Mouse (Mus musculus): ENCODE results near the gene Tmem100. TPM values are rescaled to one million over a fixed set of nuclear protein-coding genes. Genes with fewer than 3 reads are reported as not detected.

Gene Tmem100
- polyA plus RNA-seq (2012; rRNA removed) (0.13 TPM in 2 replicates), polyA plus RNA-seq (2014; fragmentation: Nextera tagmentation; extraction: Ambion mirVana) (0.18 and 0.24 TPM in 2 replicates)

- DNase-seq (ENCODE audit: low read depth in 3 of 3, low spot score in 3 of 3) (no peak), ATAC-seq (ENCODE audit: insufficient read depth) (no peak)
- Histone ChIP-seq H3K4me1 (replicated peaks; ENCODE audit: control insufficient read depth in 2 of 2, insufficient read depth in 2 of 2, low read length in 1 of 2) (peaks cover 0 to 5% of the 10 kb centered on the region in 2 experiments; a peak in 1 of 4 replicates), H3K4me2 (ENCODE audit: low read depth) (peak within 1 kb of the TSS; percentile 22), H3K27ac (no peak within 1 kb of the TSS), H3K4me3 (ENCODE audit: insufficient read depth in 1 of 2, low read depth in 2 of 2, low read length in 2 of 2) (0 out of 4 replicates have a peak within 1 kb of the TSS, but pooled peaks of 1 of the 2 experiments have one; percentile 8), H3K9me3 (ENCODE audit: control insufficient read depth, low read length) (no peaks in the 10 kb centered on the region), H3K27me3 (ENCODE audit: control insufficient read depth, insufficient read depth, low read length) (no peaks in the 10 kb centered on the region; the same call in none of the 2 replicates), H3K9ac (replicated peaks) (no peak within 1 kb of the TSS), H3K36me3 (replicated peaks; ENCODE audit: control insufficient read depth, insufficient read depth, low read depth) (no peaks in the 10 kb centered on the region)
- 22% methylated on average over 13 of the region's 13 CpGs for WGBS (ENCODE audit: insufficient replicate concordance)
- TF ChIP-seq CTCF (IDR thresholded peaks at IDR 0.05; ENCODE audit: low read depth) (no peak), EP300 (IDR thresholded peaks at IDR 0.05; ENCODE audit: low read depth) (no peak)
Observed at GRCm38 (mm10) chr11:90029841-90030398, at the start of gene Tmem100. Gene Tmem100 (plus strand): TSS chr11:90030348.

- WGBS (ENCODE audit: insufficient replicate concordance), result 53% methylated on average over 2 of the region's 2 CpGs
- ATAC-seq (ENCODE audit: insufficient read depth), result no peak
- no peak overlapping the region for H3K4me2 ChIP-seq (ENCODE audit: low read depth)
Observed at GRCm38 (mm10) chr11:89982918-89983317, 47.2 kb upstream of the Tmem100 start.

GRCm38 (mm10) chr11:89984436-89984835, 45.7 kb upstream of the Tmem100 start:
- Histone ChIP-seq H3K4me3 (ENCODE audit: insufficient read depth in 1 of 2, low read depth in 2 of 2, low read length in 2 of 2) (no peak overlapping the region), H3K4me1 (replicated peaks; ENCODE audit: control insufficient read depth in 2 of 2, insufficient read depth in 2 of 2, low read length in 1 of 2) (peaks cover 0 to 5% of the 10 kb centered on the region in 2 experiments; a peak in 1 of 4 replicates), H3K4me2 (ENCODE audit: low read depth) (no peak overlapping the region), H3K9me3 (ENCODE audit: control insufficient read depth, low read length) (no peaks in the 10 kb centered on the region), H3K36me3 (replicated peaks; ENCODE audit: control insufficient read depth, insufficient read depth, low read depth) (no peaks in the 10 kb centered on the region), H3K27me3 (ENCODE audit: control insufficient read depth, insufficient read depth, low read length) (no peaks in the 10 kb centered on the region), H3K27ac (no peak overlapping the region), H3K9ac (replicated peaks) (no peak overlapping the region)
- WGBS (ENCODE audit: insufficient replicate concordance), result 74% methylated on average over 5 of the region's 5 CpGs
- TF ChIP-seq EP300 (IDR thresholded peaks at IDR 0.05; ENCODE audit: low read depth) (no peak), CTCF (IDR thresholded peaks at IDR 0.05; ENCODE audit: low read depth) (no peak)
- ATAC-seq (ENCODE audit: insufficient read depth) (no peak), DNase-seq (ENCODE audit: low read depth in 3 of 3, low spot score in 3 of 3) (no peak)

More at GRCm38 (mm10) chr11:89982918-89983317, 47.2 kb upstream of the Tmem100 start:
- peaks cover 0 to 8% of the 10 kb centered on the region in 2 experiments; a peak in 2 of 4 replicates for H3K4me1 ChIP-seq (replicated peaks; ENCODE audit: control insufficient read depth in 2 of 2, insufficient read depth in 2 of 2, low read length in 1 of 2)
- no peaks in the 10 kb centered on the region for H3K9me3 ChIP-seq (ENCODE audit: control insufficient read depth, low read length)
- H3K4me3 ChIP-seq (ENCODE audit: insufficient read depth in 1 of 2, low read depth in 2 of 2, low read length in 2 of 2), result no peak overlapping the region
- H3K27ac ChIP-seq, result no peak overlapping the region
- no peak for TF ChIP-seq CTCF (IDR thresholded peaks at IDR 0.05; ENCODE audit: low read depth)
- TF ChIP-seq EP300 (IDR thresholded peaks at IDR 0.05; ENCODE audit: low read depth), result no peak
- no peak overlapping the region for H3K9ac ChIP-seq (replicated peaks)
- DNase-seq (ENCODE audit: low read depth in 3 of 3, low spot score in 3 of 3), result no peak
- no peaks in the 10 kb centered on the region for H3K36me3 ChIP-seq (replicated peaks; ENCODE audit: control insufficient read depth, insufficient read depth, low read depth)
- H3K27me3 ChIP-seq (ENCODE audit: control insufficient read depth, insufficient read depth, low read length), result no peaks in the 10 kb centered on the region

DNA sequence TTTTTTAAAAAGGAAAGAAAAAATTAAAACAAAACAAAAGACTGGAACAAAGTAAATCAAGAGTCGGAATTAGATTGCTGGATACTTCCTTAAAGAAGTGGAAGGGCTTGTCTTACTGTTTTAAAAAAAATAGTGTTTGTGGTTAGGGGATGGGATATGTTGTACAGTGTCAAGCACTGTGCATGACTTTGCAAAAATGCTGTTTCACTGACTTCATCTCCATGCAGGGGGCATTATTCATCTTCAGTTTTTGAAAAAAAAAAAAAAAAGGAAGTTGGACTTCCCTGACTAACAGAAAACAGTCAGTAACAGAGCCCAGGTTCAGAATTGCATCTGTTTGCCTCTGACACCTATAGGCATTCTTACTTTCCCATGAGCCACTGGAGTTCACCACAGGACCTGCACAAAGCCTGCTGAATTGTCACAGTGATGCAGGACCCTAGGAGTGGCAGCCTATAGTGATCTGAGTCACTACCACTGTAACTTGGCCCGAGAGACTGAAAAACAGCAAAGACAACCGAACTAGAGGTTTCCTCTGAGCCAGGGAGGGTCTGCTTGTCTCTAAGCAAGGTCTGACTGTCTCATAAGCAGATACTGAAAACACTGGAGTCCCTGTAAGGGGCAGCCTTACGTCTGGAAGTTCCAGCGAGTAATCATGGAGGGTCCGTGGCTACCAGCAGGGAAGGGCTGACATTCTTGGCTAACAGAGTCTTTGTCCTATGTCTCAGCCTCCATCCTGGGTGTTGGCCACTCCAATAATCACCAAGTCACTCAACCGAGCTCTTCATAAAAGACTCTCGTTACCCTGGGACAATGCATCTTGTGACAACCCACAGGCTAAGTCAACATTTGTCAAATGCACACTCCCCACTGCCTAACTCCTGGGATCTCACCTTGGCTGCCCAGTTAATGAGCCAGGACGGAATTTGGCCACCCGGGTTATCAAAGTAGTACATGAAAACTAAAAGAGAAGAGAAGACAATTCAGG, 44.7 kb upstream of the Tmem100 start:
- peak in 1 of 3 experiments; percentile 14 for DNase-seq (ENCODE audit: low read depth in 3 of 3, low spot score in 3 of 3)
- Histone ChIP-seq H3K27ac (no peak overlapping the region), H3K9ac (replicated peaks) (no peak overlapping the region), H3K9me3 (ENCODE audit: control insufficient read depth, low read length) (no peaks in the 10 kb centered on the region), H3K4me3 (ENCODE audit: insufficient read depth in 1 of 2, low read depth in 2 of 2, low read length in 2 of 2) (no peak overlapping the region), H3K4me1 (replicated peaks; ENCODE audit: control insufficient read depth in 2 of 2, insufficient read depth in 2 of 2, low read length in 1 of 2) (peaks cover 0 to 5% of the 10 kb centered on the region in 2 experiments; a peak in 1 of 4 replicates), H3K27me3 (ENCODE audit: control insufficient read depth, insufficient read depth, low read length) (no peaks in the 10 kb centered on the region), H3K36me3 (replicated peaks; ENCODE audit: control insufficient read depth, insufficient read depth, low read depth) (no peaks in the 10 kb centered on the region), H3K4me2 (ENCODE audit: low read depth) (no peak overlapping the region)
- WGBS (ENCODE audit: insufficient replicate concordance), result 48% methylated on average over 10 of the region's 10 CpGs
- no peak for TF ChIP-seq CTCF (IDR thresholded peaks at IDR 0.05; ENCODE audit: low read depth)
- no peak for TF ChIP-seq EP300 (IDR thresholded peaks at IDR 0.05; ENCODE audit: low read depth)
- ATAC-seq (ENCODE audit: insufficient read depth), result peak; percentile 26; the same call in 1 of the 2 replicates
